Mouse (Mus musculus): ENCODE results near the gene Rep15. TPM values are rescaled to one million over a fixed set of nuclear protein-coding genes. Genes with fewer than 3 reads are reported as not detected.

Gene Rep15
- polyA plus RNA-seq, 1 experiment, result 0.69 TPM

GRCm38 (mm10) chr6:146999755-147000154, 32.6 kb upstream of the Rep15 start:
- WGBS, result 94% methylated on average over 2 of the region's 2 CpGs

GRCm38 (mm10) chr6:147008148-147008547, 24.2 kb upstream of the Rep15 start:
- TF ChIP-seq POLR2A (IDR thresholded peaks at IDR 0.05; ENCODE audit: borderline replicate concordance, insufficient read depth, low read length) (no peak), CTCF (IDR thresholded peaks at IDR 0.05; ENCODE audit: borderline replicate concordance, insufficient read depth, low read depth, low read length) (peak; percentile 90)
- Histone ChIP-seq H3K4me3 (replicated peaks; ENCODE audit: insufficient read depth, low read depth, low read length) (no peak overlapping the region), H3K27ac (ENCODE audit: insufficient read depth, low read length) (no peak overlapping the region), H3K4me1 (ENCODE audit: control insufficient read depth, insufficient read depth, low read length) (no peaks in the 10 kb centered on the region), H3K27me3 (ENCODE audit: control insufficient read depth, insufficient read depth, low read length) (no peaks in the 10 kb centered on the region)
- DNase-seq, result peak; percentile 54 to 73
- WGBS, result 55% methylated on average over 3 of the region's 3 CpGs

More at GRCm38 (mm10) chr6:146999755-147000154, 32.6 kb upstream of the Rep15 start:
- Histone ChIP-seq H3K4me3 (replicated peaks; ENCODE audit: insufficient read depth, low read depth, low read length) (no peak overlapping the region), H3K27me3 (ENCODE audit: control insufficient read depth, insufficient read depth, low read length) (no peaks in the 10 kb centered on the region), H3K4me1 (ENCODE audit: control insufficient read depth, insufficient read depth, low read length) (no peaks in the 10 kb centered on the region), H3K27ac (ENCODE audit: insufficient read depth, low read length) (no peak overlapping the region)
- no peak for TF ChIP-seq POLR2A (IDR thresholded peaks at IDR 0.05; ENCODE audit: borderline replicate concordance, insufficient read depth, low read length)
- no peak for TF ChIP-seq CTCF (IDR thresholded peaks at IDR 0.05; ENCODE audit: borderline replicate concordance, insufficient read depth, low read depth, low read length)
- DNase-seq, result no peak

- no peak overlapping the region for H3K27ac ChIP-seq (ENCODE audit: insufficient read depth, low read length)
- 72% methylated on average over 6 of the region's 6 CpGs for WGBS
- H3K27me3 ChIP-seq (ENCODE audit: control insufficient read depth, insufficient read depth, low read length), result no peaks in the 10 kb centered on the region
- H3K4me3 ChIP-seq (replicated peaks; ENCODE audit: insufficient read depth, low read depth, low read length), result no peak overlapping the region
- no peak for DNase-seq
- no peak for TF ChIP-seq POLR2A (IDR thresholded peaks at IDR 0.05; ENCODE audit: borderline replicate concordance, insufficient read depth, low read length)
- no peaks in the 10 kb centered on the region for H3K4me1 ChIP-seq (ENCODE audit: control insufficient read depth, insufficient read depth, low read length)
Observed at GRCm38 (mm10) chr6:147010358-147010757, 22.0 kb upstream of the Rep15 start.

- DNase-seq, result no peak
- no peak overlapping the region for H3K27ac ChIP-seq (ENCODE audit: insufficient read depth, low read length)
- TF ChIP-seq POLR2A (IDR thresholded peaks at IDR 0.05; ENCODE audit: borderline replicate concordance, insufficient read depth, low read length), result no peak
- no peaks in the 10 kb centered on the region for H3K27me3 ChIP-seq (ENCODE audit: control insufficient read depth, insufficient read depth, low read length)
- H3K4me1 ChIP-seq (ENCODE audit: control insufficient read depth, insufficient read depth, low read length), result no peaks in the 10 kb centered on the region
- H3K4me3 ChIP-seq (replicated peaks; ENCODE audit: insufficient read depth, low read depth, low read length), result no peak overlapping the region
- 89% methylated on average over 15 of the region's 15 CpGs for WGBS
Observed at GRCm38 (mm10) chr6:147010811-147011520, 21.4 kb upstream of the Rep15 start.

- WGBS, result 83% methylated on average over 6 of the region's 6 CpGs
- Histone ChIP-seq H3K4me1 (ENCODE audit: control insufficient read depth, insufficient read depth, low read length) (no peaks in the 10 kb centered on the region), H3K27me3 (ENCODE audit: control insufficient read depth, insufficient read depth, low read length) (no peaks in the 10 kb centered on the region), H3K4me3 (replicated peaks; ENCODE audit: insufficient read depth, low read depth, low read length) (no peak overlapping the region), H3K27ac (ENCODE audit: insufficient read depth, low read length) (no peak overlapping the region)
- no peak for TF ChIP-seq CTCF (IDR thresholded peaks at IDR 0.05; ENCODE audit: borderline replicate concordance, insufficient read depth, low read depth, low read length)
- no peak for TF ChIP-seq POLR2A (IDR thresholded peaks at IDR 0.05; ENCODE audit: borderline replicate concordance, insufficient read depth, low read length)
- no peak for DNase-seq
Observed at GRCm38 (mm10) chr6:147011555-147011954, 20.8 kb upstream of the Rep15 start.

- Histone ChIP-seq H3K27ac (ENCODE audit: insufficient read depth, low read length) (no peak overlapping the region), H3K4me3 (replicated peaks; ENCODE audit: insufficient read depth, low read depth, low read length) (no peak overlapping the region), H3K27me3 (ENCODE audit: control insufficient read depth, insufficient read depth, low read length) (no peaks in the 10 kb centered on the region), H3K4me1 (ENCODE audit: control insufficient read depth, insufficient read depth, low read length) (no peaks in the 10 kb centered on the region)
- TF ChIP-seq CTCF (IDR thresholded peaks at IDR 0.05; ENCODE audit: borderline replicate concordance, insufficient read depth, low read depth, low read length) (no peak), POLR2A (IDR thresholded peaks at IDR 0.05; ENCODE audit: borderline replicate concordance, insufficient read depth, low read length) (no peak)
- no peak for DNase-seq
- WGBS, result 89% methylated on average over 6 of the region's 6 CpGs
Observed at GRCm38 (mm10) chr6:147011977-147012376, 20.4 kb upstream of the Rep15 start.

GRCm38 (mm10) chr6:147013546-147013945, 18.8 kb upstream of the Rep15 start:
- 9% methylated on average over 1 of the region's 1 CpGs for WGBS
- Histone ChIP-seq H3K27ac (ENCODE audit: insufficient read depth, low read length) (no peak overlapping the region), H3K27me3 (ENCODE audit: control insufficient read depth, insufficient read depth, low read length) (no peaks in the 10 kb centered on the region), H3K4me3 (replicated peaks; ENCODE audit: insufficient read depth, low read depth, low read length) (no peak overlapping the region), H3K4me1 (ENCODE audit: control insufficient read depth, insufficient read depth, low read length) (no peaks in the 10 kb centered on the region)
- DNase-seq, result no peak
- no peak for TF ChIP-seq POLR2A (IDR thresholded peaks at IDR 0.05; ENCODE audit: borderline replicate concordance, insufficient read depth, low read length)
- TF ChIP-seq CTCF (IDR thresholded peaks at IDR 0.05; ENCODE audit: borderline replicate concordance, insufficient read depth, low read depth, low read length), result peak; percentile 2; the same call in 1 of the 2 replicates

GRCm38 (mm10) chr6:147017906-147018305, 14.5 kb upstream of the Rep15 start:
- DNase-seq, result no peak
- 89% methylated on average over 4 of the region's 4 CpGs for WGBS
- Histone ChIP-seq H3K27ac (ENCODE audit: insufficient read depth, low read length) (no peak overlapping the region), H3K27me3 (ENCODE audit: control insufficient read depth, insufficient read depth, low read length) (no peaks in the 10 kb centered on the region), H3K4me3 (replicated peaks; ENCODE audit: insufficient read depth, low read depth, low read length) (no peak overlapping the region), H3K4me1 (ENCODE audit: control insufficient read depth, insufficient read depth, low read length) (0 out of 2 replicates have a peak, but pooled peaks cover 3% of the 10 kb centered on the region)
- TF ChIP-seq POLR2A (IDR thresholded peaks at IDR 0.05; ENCODE audit: borderline replicate concordance, insufficient read depth, low read length) (no peak), CTCF (IDR thresholded peaks at IDR 0.05; ENCODE audit: borderline replicate concordance, insufficient read depth, low read depth, low read length) (no peak)
